8 mouse cellular contexts compared by ENCODE assay signal in the genomic region with DNA sequence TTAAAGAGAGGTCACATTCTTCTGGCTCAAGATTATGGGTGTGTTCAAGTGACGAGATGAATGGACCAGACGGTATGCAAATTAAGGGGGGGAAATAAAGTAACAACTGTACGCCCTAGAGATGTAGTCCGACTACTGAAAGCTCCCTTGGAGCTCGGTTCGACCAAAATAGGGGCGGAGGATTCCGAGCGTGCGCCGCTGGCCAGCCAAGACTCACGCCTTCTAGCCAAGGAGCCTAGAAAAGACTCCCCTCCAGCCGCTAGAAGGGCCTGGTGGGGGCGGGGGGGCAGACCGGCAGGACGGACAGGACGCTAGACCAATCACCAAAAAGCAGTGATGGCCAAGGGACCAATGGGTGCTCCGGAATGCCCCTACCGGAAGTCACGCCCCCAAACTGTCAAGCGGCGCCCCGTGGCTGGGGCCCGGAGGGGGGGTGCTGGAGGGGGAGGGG. TPM values are rescaled to one million over a fixed set of nuclear protein-coding genes. Genes with fewer than 3 reads are reported as not detected.
DNase-seq lines count a peak whose midpoint lies in the region; ATAC-seq lines count a peak whose summit lies in the region.

Nt5m (plus strand) TSS at position 440 of the 451 bp plus-strand sequence.

- no peaks in the 10 kb centered on the region for H3K27me3 ChIP-seq in intestine, embryonic 15.5 days (replicated peaks)

- intact Hi-C loops in gastrocnemius, postnatal 36 days (cut with DNase I): no loop called here
- intact Hi-C loops in left cerebral cortex, postnatal 14 days (cut with DNase I): no loop called here

- H3K4me1 ChIP-seq in intestine, embryonic 15.5 days (replicated peaks): peaks cover 11% of the 10 kb centered on the region; the same call in 1 of the 2 replicates

- H3K27ac ChIP-seq in intestine, embryonic 15.5 days: peak within 1 kb of the TSS; percentile 96

- peak within 1 kb of the TSS; percentile 83 for H3K4me3 ChIP-seq in intestine, embryonic 15.5 days (replicated peaks)

- peak; percentile 97 for DNase-seq in adrenal gland, adult 2 months
- DNase-seq in embryo, embryonic 11 days: peak; percentile 96
- peak in 1 of 2 experiments; percentile 94 for DNase-seq in gastrocnemius, postnatal 36 days
- DNase-seq in left cerebral cortex, postnatal 14 days (ENCODE audit: low spot score in 2 of 2): peak; percentile 94 to 95
- DNase-seq in right cerebral cortex, postnatal 14 days: peak; percentile 93
- peak; percentile 92 for DNase-seq in urinary bladder, postnatal 36 days (ENCODE audit: low spot score in 2 of 2)

- peaks cover 10% of the 10 kb centered on the region; the same call in 1 of the 2 replicates for H3K36me3 ChIP-seq in intestine, embryonic 15.5 days

- peak within 1 kb of the TSS; percentile 79 for H3K9ac ChIP-seq in intestine, embryonic 15.5 days

- peak; percentile 98 for ATAC-seq in intestine, embryonic 15.5 days
- peak; percentile 96 for ATAC-seq in megakaryocyte-erythroid progenitor cell, adult 5-6 weeks (replicated peaks; ENCODE audit: low FRiP score, low TSS enrichment, poor library complexity, severe bottlenecking)

- no peaks in the 10 kb centered on the region for H3K9me3 ChIP-seq in intestine, embryonic 15.5 days

- H3K4me2 ChIP-seq in intestine, embryonic 15.5 days (replicated peaks): peak within 1 kb of the TSS; percentile 56

- WGBS in intestine, embryonic 15.5 days: under 1% methylated on average over 24 of the region's 24 CpGs

RNA-seq across cellular contexts. Expression of gene Nt5m, which starts in this region (rescaled TPM):
- total RNA-seq in adrenal gland, adult 2 months (2021): 10 to 100 TPM; 27.2 to 33.0 TPM
- polyA plus RNA-seq in adrenal gland, adult 2 months (2012; rRNA removed): 48.2 and 51.1 TPM in 2 replicates
- total RNA-seq in gastrocnemius, postnatal 36 days (2021): 10 to 100 TPM; 18.0 to 18.6 TPM
- 32.7 and 34.4 TPM in 2 replicates for polyA plus RNA-seq in intestine, embryonic 15.5 days (2015; fragmentation: Nextera tagmentation; extraction: Ambion mirVana)
- 10 to 100 TPM; 55.4 to 61.5 TPM for total RNA-seq in left cerebral cortex, postnatal 14 days (2021)
- total RNA-seq in megakaryocyte-erythroid progenitor cell, adult 5-6 weeks (2014; fragmentation: Nextera tagmentation): 19.6 and 21.9 TPM in 2 replicates
- total RNA-seq in megakaryocyte-erythroid progenitor cell, adult 5-6 weeks (2017): 16.6 and 26.9 TPM in 2 replicates
